Mouse (Mus musculus) stomach, embryonic 16.5 days (tissue): ENCODE measurements around the gene Nos1. TPM values are rescaled to one million over a fixed set of nuclear protein-coding genes. Genes with fewer than 3 reads are reported as not detected.

Source experiments
- ATAC-seq: fragments of 200-750 bp; cut with Nextera tagmentation; 2 replicates; pipeline ENCODE4 v1.8.0; 2017; ENCODE audit warnings: moderate number of reproducible peaks, moderate TSS enrichment; ENCODE audit not compliant: insufficient read depth, low FRiP score
- H3K27ac ChIP-seq: fragments of 300-500 bp; sonication (generic); 2 replicates; pipeline ENCODE4 v1.5.1; 2014; ENCODE audit warnings: low read length
- H3K27me3 ChIP-seq: fragments of 300-500 bp; sonication (generic); 2 replicates; pipeline ENCODE4 v1.6.1; 2014; ENCODE audit warnings: low read length, control low read depth, mixed read lengths; ENCODE audit not compliant: control insufficient read depth, insufficient read depth
- H3K36me3 ChIP-seq: fragments of 300-500 bp; sonication (generic); 2 replicates; pipeline ENCODE4 v1.6.1; 2014; ENCODE audit warnings: low read length; ENCODE audit not compliant: control insufficient read depth, insufficient read depth
- H3K4me1 ChIP-seq: fragments of 300-500 bp; sonication (generic); 2 replicates; pipeline ENCODE4 v1.6.1; 2014; ENCODE audit warnings: low read length, control low read depth, mixed read lengths; ENCODE audit not compliant: control insufficient read depth, insufficient read depth
- H3K4me2 ChIP-seq: fragments of 300-500 bp; sonication (generic); 2 replicates; pipeline ENCODE4 v1.6.1; 2014; ENCODE audit warnings: low read depth, low read length, mixed read lengths
- H3K4me3 ChIP-seq: fragments of 300-500 bp; sonication (generic); replicated peaks from 2 replicates; pipeline ENCODE4 v1.5.1; 2014; ENCODE audit warnings: mild to moderate bottlenecking, low read length
- H3K9ac ChIP-seq: fragments of 300-500 bp; sonication (generic); 2 replicates; pipeline ENCODE4 v1.6.1; 2014; ENCODE audit warnings: low read length
- H3K9me3 ChIP-seq: fragments of 300-500 bp; sonication (generic); replicated peaks from 2 replicates; pipeline ENCODE4 v1.6.1; 2016; ENCODE audit warnings: low read length, control low read depth; ENCODE audit not compliant: control insufficient read depth
- WGBS: fragments of 180-500 bp; shearing (Covaris S2); extraction: QIAGEN DNeasy Blood & Tissue Kit; methylation state at CpG from one replicate; pipeline ENCODE4 v1.1.7; 2014; 5-methylcytosine and 5-hydroxymethylcytosine counted together
- polyA plus RNA-seq: library from polyadenylated mRNA; unstranded; fragments of >200 nt; fragmentation: Nextera tagmentation; extraction: Ambion mirVana; gene quantifications from 2 replicates; pipeline ENCODE4 v1.2.1, GENCODE M21; 2015

Gene Nos1
- polyA plus RNA-seq, 1 experiment from 2014 or later, result 2.1 TPM

DNA sequence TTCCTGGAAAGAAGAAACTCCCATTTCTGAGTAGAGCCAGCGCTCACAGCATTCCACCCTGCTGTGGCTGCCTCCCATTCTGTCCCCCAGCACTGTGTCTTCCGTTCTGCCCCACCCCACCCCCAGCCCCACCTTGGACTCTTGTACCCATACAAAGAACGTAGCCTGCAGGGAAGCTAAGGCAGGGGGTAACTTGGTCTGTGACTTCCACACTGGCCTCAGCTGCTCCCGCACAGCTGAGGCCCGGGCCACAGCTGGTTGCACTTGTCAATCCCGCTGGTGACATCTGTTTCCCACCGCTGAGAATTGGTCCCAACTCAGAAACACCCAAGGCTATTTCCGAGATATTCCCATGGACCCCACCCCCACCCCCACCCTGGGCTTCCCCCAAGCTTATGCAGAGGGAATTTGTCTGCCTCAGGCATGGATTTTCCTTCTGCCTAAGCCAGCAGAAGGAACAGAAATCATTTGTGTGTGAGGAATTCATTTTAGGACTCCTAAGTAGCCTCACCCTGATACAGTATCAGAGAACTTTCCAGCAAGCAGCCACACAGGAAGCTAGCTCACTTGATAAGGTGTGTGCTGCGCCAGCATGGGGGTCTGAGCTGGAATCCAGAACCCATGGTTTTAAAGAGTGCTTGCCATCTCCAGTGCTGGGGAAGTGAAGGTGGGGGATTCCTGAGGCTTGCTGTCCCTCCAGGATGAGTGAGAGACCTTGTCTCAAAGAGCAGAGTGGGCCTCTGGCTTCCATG, 117.4 kb downstream of the Nos1 start:
- WGBS, result 25% methylated on average over 9 of the region's 9 CpGs
- Histone ChIP-seq H3K36me3 (no peaks in the 10 kb centered on the region), H3K4me3 (no peak overlapping the region)

DNA sequence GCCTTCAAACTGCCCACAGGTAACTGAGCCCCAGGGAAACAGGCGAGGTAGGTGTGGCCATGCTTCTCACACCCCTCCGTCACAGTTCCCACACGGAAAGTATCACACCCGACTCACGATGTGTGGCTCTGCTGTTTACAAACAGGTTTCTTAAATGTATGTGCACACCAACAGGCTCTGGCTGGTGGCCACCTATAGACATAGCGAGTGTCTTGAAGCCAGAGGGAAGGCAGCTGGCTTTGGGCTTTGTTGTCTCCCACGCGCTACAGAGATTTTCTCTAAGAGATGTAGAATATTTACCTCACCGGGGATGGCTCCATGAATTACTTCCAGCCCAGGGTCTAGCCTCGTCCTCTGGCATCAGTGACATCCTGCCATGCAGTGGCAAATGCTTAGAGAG, 118.5 kb downstream of the Nos1 start:
- Histone ChIP-seq H3K4me3 (no peak overlapping the region), H3K9ac (no peak overlapping the region), H3K4me1 (no peaks in the 10 kb centered on the region), H3K27ac (no peak overlapping the region), H3K4me2 (no peak overlapping the region), H3K36me3 (no peaks in the 10 kb centered on the region), H3K27me3 (no peaks in the 10 kb centered on the region), H3K9me3 (no peaks in the 10 kb centered on the region)
- 60% methylated on average over 10 of the region's 10 CpGs for whole genome bisulfite sequencing
- ATAC-seq, result no peak

More for the DNA sequence above, 117.4 kb downstream of the Nos1 start:
- no peaks in the 10 kb centered on the region for H3K27me3 ChIP-seq
- H3K4me1 ChIP-seq, result no peaks in the 10 kb centered on the region
- no peak overlapping the region for H3K9ac ChIP-seq
- no peak overlapping the region for H3K27ac ChIP-seq
- H3K9me3 ChIP-seq, result no peaks in the 10 kb centered on the region
- no peak overlapping the region for H3K4me2 ChIP-seq
- no peak for ATAC-seq

DNA sequence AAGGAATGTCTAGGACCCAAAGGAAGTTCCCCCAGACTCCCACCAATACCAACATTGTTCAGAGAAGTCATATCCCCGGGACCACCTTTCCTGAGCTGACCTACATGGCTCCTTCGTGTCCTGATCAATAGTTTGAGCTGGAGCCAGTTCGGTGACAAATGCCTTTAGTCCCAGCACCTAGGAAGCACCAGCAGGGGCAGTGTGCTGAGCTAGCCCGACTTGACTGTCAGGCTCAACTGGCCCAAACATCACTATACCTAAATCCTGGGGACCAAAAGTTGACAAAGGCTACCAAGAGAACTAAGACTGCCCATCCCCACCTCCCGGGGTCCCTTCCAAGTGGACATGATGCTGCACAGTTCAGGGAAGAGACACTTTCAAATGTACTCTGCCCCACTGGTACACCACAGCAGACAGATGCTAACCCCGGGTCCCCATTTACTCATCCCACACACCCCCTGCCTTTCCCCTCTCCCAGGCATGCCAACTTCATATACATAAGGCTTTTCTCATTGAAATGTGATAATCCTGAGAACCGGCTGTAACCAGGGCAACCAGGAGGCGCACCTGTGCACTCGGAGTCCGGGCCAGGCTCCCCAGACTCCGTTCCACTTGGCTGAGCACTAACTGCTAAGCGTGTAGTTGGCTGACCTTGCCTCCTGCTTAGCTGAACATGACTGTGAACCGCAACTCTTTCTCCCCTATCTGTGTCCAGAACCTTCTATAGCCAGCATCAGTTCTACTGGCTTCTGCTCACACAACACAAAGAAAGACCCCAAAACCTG, 120.3 kb downstream of the Nos1 start:
- H3K4me2 ChIP-seq, result no peak overlapping the region
- WGBS, result 20% methylated on average over 13 of the region's 13 CpGs

GRCm38 (mm10) chr5:117903534-117903933, 122.7 kb downstream of the Nos1 start:
- no peaks in the 10 kb centered on the region for H3K9me3 ChIP-seq
- H3K36me3 ChIP-seq, result no peaks in the 10 kb centered on the region
- H3K4me1 ChIP-seq, result no peaks in the 10 kb centered on the region
- H3K27ac ChIP-seq, result no peak overlapping the region
- no peak overlapping the region for H3K4me3 ChIP-seq
- no peak overlapping the region for H3K4me2 ChIP-seq
- 37% methylated on average over 7 of the region's 7 CpGs for WGBS
- no peak for ATAC-seq
- no peak overlapping the region for H3K9ac ChIP-seq
- H3K27me3 ChIP-seq, result no peaks in the 10 kb centered on the region

More for the DNA sequence above, 120.3 kb downstream of the Nos1 start:
- H3K27ac ChIP-seq, result no peak overlapping the region
- no peaks in the 10 kb centered on the region for H3K27me3 ChIP-seq
- H3K4me3 ChIP-seq, result no peak overlapping the region
- H3K9me3 ChIP-seq, result no peaks in the 10 kb centered on the region
- no peaks in the 10 kb centered on the region for H3K4me1 ChIP-seq
- ATAC-seq, result no peak
- no peaks in the 10 kb centered on the region for H3K36me3 ChIP-seq
- no peak overlapping the region for H3K9ac ChIP-seq

GRCm38 (mm10) chr5:117905728-117906127, 124.9 kb downstream of the Nos1 start:
- Histone ChIP-seq H3K27me3 (no peaks in the 10 kb centered on the region), H3K36me3 (no peaks in the 10 kb centered on the region), H3K27ac (no peak overlapping the region), H3K4me3 (no peak overlapping the region), H3K4me1 (no peaks in the 10 kb centered on the region), H3K4me2 (no peak overlapping the region), H3K9me3 (no peaks in the 10 kb centered on the region), H3K9ac (no peak overlapping the region)
- no peak for ATAC-seq
- WGBS, result 87% methylated on average over 4 of the region's 4 CpGs

DNA sequence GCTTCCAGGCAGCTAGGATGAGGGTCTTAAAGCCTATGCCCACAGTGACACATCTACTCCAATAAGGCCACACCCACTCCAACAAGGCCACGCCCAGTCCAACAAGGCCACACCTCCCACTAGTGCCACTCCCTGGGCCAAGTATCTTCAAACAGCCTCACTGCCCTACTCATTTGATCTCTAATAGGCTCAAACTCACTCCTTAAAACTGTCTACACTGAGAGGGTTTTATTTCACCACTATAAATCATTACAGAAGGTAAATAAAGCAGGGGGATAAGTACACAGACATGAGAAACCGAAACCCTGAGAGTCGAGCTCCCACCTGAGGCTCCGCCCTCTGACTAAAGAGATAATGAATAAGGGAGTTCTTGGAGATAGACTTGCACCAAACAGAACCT, 128.7 kb downstream of the Nos1 start:
- Histone ChIP-seq H3K4me3 (no peak overlapping the region), H3K9ac (no peak overlapping the region)
- no peak; the same call in 1 of the 2 replicates for ATAC-seq

DNA sequence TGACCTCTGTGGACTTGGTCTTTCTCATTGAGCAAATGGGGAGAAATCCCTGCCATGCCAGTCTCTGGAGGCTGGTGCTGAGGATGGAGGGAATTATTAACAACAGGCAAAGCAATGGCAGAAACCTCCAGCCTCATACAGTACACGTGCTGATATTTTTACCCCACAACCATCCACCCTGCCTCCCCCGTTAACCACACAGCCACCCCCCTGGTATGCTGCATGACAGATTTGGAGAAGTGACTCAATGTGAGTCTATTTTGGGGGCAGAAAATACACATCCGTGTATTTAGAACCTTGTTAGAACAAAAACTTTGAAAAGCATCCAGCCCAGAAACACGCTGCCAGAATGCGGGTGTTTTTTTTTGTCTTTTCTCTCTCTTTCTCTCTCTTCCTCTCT, 135.5 kb downstream of the Nos1 start:
- H3K36me3 ChIP-seq, result no peaks in the 10 kb centered on the region
- H3K4me2 ChIP-seq, result no peak overlapping the region
- H3K9me3 ChIP-seq, result no peaks in the 10 kb centered on the region
- H3K4me3 ChIP-seq, result no peak overlapping the region
- WGBS, result 80% methylated on average over 5 of the region's 5 CpGs
- H3K27ac ChIP-seq, result no peak overlapping the region
- H3K27me3 ChIP-seq, result no peaks in the 10 kb centered on the region
- no peak overlapping the region for H3K9ac ChIP-seq
- ATAC-seq, result no peak
- H3K4me1 ChIP-seq, result no peaks in the 10 kb centered on the region

More for the DNA sequence above, 128.7 kb downstream of the Nos1 start:
- Histone ChIP-seq H3K4me2 (no peak overlapping the region), H3K36me3 (no peaks in the 10 kb centered on the region), H3K9me3 (no peaks in the 10 kb centered on the region), H3K27me3 (no peaks in the 10 kb centered on the region), H3K27ac (no peak overlapping the region), H3K4me1 (no peaks in the 10 kb centered on the region)
- WGBS, result 36% methylated on average over 4 of the region's 4 CpGs

DNA sequence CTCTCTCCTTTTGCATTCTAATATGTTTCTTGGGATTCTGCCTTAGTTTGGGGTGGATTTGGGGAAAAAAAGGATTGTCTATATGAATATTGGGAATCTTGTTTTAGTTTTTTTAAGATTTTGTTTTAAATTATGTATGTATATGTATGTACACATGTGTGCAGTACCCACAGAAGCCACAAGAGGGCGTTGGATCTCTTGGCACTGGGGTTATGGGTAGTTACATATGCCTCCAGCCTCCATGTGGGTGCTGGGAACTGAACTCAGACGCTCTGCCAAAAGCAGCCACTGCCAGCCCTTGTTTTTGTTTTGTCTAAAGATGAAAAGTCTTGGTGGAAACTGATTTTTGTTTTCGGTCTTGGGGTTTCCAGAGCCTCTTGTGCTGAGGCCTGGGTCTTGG, 136.1 kb downstream of the Nos1 start:
- no peaks in the 10 kb centered on the region for H3K36me3 ChIP-seq
- H3K9ac ChIP-seq, result no peak overlapping the region
- H3K9me3 ChIP-seq, result no peaks in the 10 kb centered on the region
- no peak overlapping the region for H3K4me2 ChIP-seq
- H3K4me1 ChIP-seq, result no peaks in the 10 kb centered on the region
- no peak overlapping the region for H3K4me3 ChIP-seq
- H3K27me3 ChIP-seq, result no peaks in the 10 kb centered on the region
- no peak overlapping the region for H3K27ac ChIP-seq
- WGBS, result 62% methylated on average over 3 of the region's 3 CpGs
- ATAC-seq, result no peak

DNA sequence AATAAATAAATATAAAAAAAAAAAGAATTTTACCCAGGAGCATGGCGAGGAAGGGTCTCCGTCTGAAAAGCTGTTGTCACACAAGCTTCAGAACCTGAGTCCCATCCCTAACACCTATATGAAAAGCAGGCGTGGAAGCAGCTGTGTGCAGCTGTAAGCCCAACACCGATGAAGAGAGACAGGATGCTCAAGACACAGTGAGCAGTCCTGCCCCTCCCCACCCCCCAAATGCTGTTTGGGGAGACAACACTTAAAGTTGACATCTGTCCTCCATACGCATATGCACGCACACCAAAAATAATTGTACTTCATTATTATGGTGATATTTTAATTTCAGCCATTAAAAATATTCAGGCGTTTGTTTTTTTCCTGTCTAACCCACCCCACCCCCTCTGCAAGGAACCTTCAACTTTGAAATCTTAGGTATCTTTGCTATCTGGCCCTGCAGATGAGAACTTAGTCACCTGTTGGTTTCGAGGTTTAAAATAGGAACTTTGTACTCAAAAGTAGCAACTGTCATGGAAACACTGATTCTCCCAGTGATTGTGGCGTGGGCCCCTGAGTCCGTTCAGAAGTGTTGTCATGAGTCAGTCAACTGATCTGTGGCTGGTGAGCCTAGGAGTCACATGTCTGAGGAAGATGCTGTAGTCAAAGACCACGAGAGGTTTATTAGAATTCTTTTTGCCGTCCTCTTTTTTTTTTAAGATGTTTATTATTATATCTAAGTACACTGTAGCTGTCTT, 141.1 kb downstream of the Nos1 start:
- Histone ChIP-seq H3K4me2 (no peak overlapping the region), H3K4me3 (no peak overlapping the region), H3K9me3 (no peaks in the 10 kb centered on the region), H3K27me3 (no peaks in the 10 kb centered on the region), H3K27ac (no peak overlapping the region), H3K36me3 (no peaks in the 10 kb centered on the region), H3K4me1 (no peaks in the 10 kb centered on the region), H3K9ac (no peak overlapping the region)
- 79% methylated on average over 12 of the region's 12 CpGs for WGBS
- ATAC-seq, result no peak
